Mouse (Mus musculus) left cerebral cortex, postnatal 25 days (tissue): ENCODE measurements at regions not wholly inside any gene's neighbourhood (a gene's known extent, or its start where the extent isn't known, plus 50 kb on each side); places are given as distances from the start of the nearest gene placed in this dataset.

Experiments
- DNase-seq, 2 experiments: peaks; one replicate each; pipeline ENCODE4 v3.0.0; 2022; ENCODE audit warnings: low spot score in 2 of 2, mixed read lengths in 1 of 2
- intact Hi-C: fragments of 180-260 bp; cut with DNase I; formaldehyde crosslinking; loops from one replicate; pipeline ENCODE4 v1.15.1; 2025

DNA sequence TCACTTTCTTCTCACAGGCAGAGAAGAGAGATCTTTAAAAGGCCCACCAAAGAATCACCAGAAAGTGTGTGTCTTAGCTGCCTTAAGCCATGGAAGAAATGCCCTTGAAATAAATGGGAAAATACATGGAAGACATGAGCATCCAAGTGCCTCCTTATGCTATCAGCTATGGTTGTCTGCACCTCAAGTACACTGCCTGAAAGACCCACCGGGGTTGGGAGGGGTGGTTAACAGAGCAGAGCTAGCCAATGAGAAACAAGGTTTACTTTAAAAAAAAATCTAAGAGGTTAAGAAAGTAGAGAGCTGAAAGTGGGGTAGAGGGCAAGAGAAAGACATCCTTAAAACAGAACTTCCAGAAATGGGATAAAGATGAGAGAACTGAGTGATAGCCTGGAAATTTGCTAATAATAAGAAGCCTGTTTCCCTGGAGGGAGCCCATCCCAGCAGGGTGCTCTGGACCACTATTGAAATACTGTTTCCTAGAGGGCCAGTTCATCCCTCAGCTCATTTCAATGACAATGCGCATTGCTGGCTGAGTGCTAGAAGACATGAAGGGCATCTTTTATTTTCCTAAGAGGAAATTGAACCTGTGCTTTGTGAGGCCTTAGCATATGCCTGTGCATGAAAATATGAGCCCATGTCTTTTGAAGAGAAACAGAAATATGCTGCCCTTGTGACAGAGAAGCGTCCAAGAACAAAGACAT is 262.9 kb upstream of the Nt5e start:
- DNase-seq: no peak
- intact Hi-C loops: no loop called here

DNA sequence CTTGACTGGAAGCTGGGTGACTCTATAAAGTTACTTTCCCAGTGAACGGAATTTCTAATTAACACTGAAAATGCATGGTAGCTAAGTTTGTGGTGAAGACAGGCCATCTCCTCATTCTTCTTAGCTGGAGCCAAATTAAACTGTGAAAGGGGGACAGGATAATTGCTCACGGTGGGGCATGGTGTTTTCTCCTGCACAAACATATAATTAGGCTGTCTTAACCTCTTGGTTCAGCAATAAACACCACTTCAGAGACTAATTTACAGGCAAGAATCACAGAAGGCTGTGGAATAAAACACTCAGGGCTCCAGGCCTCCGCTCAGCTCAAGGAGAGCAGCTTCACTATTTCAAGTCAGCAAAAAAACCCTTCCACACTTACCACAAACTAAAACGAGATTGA is 261.9 kb upstream of the Nt5e start:
- intact Hi-C loops: no loop called here

DNA sequence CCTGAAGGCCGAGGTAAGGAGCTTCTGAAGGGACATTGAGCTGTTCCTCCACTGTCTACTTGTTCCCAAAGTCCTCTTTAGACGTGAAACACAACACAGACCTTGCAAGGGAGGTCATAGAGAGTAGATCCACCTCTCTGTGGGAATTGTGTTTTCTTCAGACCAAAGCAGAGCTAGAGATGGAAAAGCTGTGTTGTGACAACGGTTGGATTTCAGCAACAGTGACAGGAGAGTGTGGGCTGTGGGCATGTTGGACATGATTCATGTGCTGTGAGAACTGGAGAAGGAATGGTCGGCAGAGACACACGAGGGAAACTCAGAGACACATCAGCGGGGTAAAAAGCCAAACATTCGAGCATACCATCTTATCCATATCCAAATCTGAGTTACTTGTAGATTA is 261.2 kb upstream of the Nt5e start:
- intact Hi-C loops: no loop called here
- no peak for DNase-seq

More for the DNA sequence above, 261.9 kb upstream of the Nt5e start:
- DNase-seq: no peak

DNA sequence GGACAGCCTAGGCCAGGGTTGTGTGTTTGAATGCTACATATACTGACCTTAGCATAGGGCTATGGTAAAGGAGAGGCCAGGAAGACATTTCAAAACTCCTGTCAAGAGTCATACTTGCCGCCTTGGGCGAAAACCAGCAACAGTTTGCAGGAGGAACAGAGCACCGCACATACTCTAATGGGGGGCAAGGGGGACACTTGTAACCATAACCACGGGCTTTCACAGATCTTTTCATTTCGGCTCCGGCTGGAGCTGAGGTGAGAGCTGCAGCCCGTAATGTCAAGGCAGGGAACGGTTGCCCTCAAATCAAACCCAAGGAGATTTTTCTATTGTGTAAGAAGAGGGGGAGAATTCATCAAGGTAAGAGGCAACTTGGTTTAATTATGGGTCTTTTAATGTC is 258.7 kb upstream of the Nt5e start:
- intact Hi-C loops: no loop called here
- DNase-seq: no peak

DNA sequence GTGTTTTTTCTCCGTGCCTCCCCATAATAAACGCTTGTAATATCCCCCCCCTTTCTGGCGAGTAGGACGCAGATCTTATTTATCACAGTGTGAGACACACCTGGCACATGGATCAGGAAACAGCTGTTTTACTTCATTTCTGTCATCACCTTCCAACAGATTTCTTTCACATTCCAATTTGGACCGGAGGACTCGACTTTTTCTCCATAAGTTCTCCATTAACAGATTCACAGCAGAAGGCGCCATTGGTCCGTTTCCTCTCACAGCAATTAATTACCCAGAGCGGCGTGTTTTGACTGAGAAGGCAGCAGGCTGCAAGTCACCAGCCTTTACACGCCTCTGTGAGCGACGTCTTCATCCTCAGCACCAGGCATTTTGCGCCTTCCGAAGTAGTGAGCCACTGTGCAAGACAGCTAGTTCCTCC is 258.1 kb upstream of the Nt5e start:
- intact Hi-C loops: no loop called here
- DNase-seq: no peak

DNA sequence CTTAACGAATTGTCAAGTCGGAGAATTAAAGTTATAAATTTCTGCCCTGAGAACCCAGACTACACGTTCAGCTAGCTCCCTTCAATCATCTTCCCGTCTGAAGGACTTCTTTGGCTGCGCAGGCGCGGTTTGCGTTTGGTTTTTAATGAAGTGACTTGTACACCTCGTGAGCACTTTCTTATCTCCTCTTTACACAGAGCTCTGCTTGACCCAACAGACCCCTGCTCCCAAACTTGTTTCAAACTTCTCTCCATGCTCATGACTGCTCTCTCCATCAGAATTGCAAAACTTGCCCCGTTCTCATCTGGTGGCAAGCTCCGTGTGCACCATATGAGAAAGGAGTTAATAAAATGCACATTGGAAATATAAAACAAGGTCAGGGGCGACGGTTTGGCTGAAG is 257.2 kb upstream of the Nt5e start:
- DNase-seq: no peak
- intact Hi-C loops: loop anchor here (5.0 kb wide), 1 partner anchor 363 kb away; no protein-coding TSS in a partner anchor

DNA sequence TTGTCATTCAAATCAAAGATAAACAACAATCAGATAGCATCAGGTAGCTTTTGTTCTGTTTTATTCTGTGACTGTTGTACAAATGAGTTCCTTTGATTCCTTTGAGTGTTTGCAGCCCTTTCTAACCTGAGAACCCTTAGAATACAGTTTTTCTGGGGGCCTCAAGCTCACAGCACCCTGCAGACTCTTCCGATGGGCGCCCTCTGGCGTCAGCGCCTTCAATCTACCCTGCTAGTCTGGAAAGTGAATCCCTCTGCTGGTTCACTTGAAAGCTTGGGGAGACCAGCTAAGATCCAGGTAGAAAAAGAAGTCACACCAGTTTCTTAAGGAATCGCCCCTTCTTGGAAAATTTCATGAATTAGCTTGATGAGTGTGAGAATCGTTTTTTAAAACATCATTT is 253.8 kb upstream of the Nt5e start:
- peak; percentile 56 to 62 for DNase-seq
- intact Hi-C loops: loop anchor here (5.0 kb wide), 1 partner anchor 366 kb away; no protein-coding TSS in a partner anchor

DNA sequence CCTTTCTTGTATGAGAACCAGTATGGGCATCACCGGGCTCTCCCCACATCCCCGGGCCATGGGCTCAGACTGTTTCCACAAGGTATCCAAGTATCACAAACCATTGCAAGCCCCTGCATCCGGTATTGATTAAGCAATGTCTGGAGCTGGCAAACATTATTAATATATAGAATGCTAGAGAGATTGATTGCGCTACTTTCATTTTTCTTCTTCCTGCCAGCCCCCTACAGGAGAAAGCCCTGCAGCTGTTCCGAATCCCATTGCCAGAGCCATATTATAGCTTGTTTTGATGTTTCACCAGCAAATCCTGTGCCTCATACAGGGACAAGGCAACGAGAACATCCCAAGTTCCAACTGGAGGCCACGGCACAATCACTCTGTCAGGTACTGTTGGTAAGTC is 253.4 kb upstream of the Nt5e start:
- intact Hi-C loops: loop anchor here (5.0 kb wide), 1 partner anchor 366 kb away; no protein-coding TSS in a partner anchor
- DNase-seq: no peak

DNA sequence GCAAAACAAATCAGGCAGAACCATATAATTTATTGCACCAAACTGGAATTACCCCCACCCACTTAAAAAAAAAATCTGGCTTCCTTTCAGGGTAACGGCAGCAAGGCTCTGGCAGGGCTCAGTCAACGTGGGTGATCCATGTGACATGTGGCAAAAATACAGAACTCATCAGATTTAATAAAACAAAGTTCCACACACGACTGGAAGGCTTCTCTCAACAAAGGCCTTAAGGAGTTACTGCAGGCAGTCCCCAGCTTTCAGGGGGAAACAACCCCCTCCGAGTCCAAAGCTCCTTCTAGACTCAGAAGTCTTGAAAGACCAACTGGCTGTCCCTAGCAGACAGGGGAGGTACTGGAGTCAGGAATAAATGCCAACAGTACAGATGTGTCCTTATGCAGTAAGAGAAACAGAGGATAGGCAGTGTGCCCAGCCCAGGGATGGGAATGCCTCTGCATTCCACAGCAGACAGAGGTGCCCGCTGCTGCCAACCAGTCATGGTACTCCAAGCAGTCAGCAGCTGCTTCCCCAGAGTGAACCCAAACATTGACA is 244.0 kb upstream of the Nt5e start:
- intact Hi-C loops: no loop called here
- no peak for DNase-seq

DNA sequence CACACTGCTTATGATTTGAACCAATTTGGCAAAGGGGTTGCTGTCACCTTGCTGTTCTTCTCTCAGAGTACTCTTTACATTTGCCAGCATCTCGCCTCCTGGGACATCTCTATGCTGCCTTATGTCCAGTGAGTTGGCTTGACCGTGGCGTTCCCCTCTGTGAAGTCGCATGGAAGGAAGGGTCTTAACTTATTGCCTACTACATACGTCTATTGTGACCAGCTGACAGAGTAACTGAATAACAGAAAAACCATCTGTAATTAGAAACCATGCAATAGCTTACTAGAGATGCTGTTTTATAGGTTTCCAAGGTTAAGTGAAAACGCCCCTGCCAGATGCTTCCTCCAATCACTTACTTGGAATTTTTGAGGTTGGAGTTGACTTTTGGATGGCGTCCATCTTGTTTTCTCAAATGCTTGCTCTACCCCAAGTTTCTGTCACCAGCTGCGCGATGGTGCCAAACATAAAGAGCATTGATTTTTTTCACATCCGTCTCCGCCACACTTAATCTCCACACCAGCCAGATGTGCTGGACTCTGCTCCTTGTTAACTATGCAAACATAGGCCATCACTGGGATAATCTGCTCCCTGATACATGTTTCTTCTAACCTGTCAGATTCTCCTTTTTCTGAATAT is 241.7 kb upstream of the Nt5e start:
- intact Hi-C loops: no loop called here
- no peak for DNase-seq

DNA sequence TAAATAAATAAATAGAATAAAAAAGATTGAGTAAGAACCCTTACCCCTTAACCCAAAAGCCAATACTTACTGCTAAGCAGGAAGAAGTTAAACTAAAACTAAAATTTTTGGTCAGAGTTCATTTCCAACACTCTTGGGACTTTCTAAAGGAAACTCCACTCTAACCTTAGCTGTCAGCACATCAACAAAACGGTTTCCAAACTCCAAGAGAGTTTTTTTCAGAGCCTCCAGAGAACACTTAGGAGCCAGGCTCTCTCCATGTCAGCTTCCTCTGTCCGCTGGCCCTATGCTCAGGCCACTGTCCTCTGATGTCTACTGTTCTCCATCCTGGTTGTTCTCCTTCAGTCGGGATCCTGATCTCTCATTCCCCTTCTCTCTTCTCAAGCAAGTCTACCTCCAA is 241.1 kb upstream of the Nt5e start:
- intact Hi-C loops: no loop called here

DNA sequence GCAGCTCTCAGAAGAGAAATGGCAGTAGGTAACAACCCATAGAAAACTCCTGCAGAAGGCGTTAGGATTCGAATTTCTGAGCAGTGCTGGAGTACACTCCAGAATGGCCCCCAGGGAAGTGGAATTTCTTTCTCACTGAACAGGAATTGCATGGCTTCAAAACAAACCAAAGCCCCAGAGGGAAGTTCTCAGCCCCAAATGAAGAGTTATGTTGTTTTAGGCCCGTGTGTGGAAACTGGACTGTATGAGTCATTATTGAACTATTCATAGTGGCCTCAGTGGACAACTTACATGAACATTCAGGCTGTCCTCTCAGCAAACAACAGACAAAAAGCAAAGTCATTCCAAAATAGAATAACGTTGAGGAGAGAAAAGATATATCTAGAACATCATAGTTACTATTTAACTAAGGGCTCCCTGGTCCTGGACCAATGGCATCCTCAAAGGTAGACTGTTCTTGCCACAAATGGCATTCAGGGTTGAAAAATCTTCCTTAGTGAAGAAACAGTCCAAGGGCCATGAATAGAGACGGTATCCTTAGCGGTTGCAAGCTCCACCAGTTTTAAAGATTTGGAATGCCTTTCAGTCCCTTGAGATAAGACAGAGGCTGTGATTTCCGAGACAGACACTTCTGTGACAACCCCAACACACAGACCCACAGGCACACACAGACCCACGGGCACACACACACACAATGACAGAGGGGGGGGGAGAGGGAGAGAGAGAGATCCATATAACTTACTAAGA is 235.0 kb upstream of the Nt5e start:
- DNase-seq: no peak
- intact Hi-C loops: no loop called here

More for the DNA sequence above, 241.1 kb upstream of the Nt5e start:
- no peak for DNase-seq

DNA sequence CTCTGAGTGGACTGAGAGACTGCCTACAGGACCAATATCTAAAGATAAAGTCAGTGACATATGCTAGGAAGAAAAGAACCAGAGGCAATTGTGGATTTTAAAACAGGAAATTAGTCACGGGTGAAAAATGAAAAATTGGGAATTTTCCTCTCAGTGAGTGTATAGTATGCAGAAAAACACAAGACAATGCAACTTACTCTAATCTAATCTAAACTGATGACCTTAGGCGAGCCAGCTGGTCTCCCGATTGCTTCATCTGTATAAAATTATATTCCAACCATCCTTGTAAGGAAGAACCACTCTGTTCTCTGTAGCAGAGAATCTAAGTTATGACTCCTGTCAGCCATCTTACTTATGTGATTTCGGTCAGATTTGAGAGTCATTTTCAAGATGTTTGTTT is 234.4 kb upstream of the Nt5e start:
- intact Hi-C loops: no loop called here
- no peak for DNase-seq

DNA sequence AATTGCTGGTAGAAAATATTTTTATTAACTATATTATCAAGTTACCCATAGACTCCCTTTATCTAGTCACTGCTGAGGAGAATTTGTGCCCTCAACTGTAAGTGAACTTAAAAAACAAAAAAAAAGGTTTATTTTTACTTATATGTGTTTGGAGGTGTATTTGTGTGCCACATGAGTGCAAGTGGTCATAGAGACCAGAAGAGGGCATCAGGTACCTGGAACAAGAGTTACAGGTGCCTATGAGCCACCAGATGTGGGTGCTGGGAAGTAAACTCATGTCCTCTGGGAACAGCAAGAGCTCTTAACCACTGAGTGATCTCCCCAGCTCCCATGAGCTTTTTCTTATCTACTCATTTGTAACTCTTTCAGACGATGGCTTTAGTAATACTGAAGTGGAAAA is 213.9 kb upstream of the Nt5e start:
- DNase-seq: no peak
- intact Hi-C loops: no loop called here

DNA sequence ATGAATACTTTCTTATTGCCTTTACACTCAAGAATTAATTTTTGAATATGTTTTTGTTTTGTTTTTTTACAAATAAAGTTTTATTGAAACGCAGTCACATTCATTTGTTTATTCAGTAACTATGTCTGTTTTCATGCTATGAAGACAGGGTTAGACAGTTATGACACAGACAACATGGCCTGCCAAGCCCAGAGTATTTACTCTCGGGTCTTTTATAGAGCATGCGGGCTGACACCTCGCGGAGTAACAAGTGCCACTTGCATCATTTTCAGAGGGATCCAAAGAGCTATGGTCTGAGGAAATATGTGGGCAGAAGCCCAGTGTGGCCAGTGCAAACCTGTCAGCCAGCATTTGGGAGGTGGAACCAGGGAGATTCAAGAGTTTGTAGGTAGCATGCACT is 206.5 kb upstream of the Nt5e start:
- intact Hi-C loops: no loop called here
- DNase-seq: no peak

DNA sequence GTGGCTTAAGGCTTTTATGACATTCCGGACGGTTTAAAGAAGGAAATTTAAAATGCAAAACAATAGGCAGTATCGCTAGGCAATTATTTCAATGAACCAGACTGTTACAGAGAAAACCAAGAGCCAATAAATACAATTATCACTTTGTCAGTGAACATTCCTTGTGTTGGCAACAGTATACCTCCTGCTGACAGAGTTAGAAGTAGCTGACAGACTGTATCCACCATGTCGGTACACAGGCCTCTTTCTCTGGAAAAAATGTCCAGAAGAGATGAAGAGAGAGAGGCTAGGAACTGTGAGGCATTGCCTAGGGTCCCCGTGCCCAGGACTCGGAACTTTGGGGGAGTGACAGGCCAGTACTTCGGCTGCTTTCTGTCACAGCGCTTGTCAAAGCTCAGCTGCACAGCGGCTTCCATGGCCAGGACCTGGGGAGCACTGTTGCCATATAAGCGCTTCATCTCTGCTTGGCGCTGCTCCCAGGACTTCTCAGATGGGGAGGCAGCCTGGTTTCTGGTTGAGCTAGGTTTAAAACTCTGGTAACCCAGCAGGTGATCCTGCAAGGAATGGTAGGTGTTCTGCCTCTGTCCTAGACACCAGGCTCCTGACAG is 205.9 kb upstream of the Nt5e start:
- DNase-seq: no peak
- intact Hi-C loops: no loop called here

DNA sequence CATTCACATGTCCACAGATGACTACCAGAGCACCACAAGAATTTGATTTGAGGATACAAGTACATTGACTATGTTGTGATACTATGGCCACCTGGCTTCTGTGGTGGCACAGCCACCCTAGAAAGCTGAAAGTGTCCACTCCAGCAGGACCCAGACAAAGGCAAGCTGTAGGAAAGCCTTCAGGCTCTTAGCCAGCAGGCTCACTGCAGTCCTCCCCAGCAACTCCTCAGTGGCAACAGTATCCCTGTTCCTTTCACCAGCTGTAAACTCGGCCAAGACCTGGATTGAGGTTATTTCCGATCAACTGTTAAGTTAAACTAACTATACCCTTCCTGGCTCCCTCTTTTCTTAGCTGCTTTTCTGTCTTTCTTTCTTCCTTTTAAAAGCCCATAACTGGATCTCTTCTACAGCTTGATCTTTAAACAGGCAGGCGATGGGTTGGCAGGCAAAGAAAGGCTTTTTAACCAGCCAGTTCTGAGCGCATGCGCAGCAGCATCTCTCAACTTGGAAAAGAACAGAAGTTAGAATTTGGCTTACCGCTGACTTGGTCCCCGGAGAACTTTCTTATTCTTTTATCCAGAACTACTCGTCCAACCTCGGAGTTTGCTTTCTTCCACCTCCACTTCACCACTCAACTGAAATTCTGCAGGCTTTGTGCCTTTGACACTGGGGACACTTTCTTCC is 202.5 kb upstream of the Nt5e start:
- peak; percentile 36 to 41 for DNase-seq
- intact Hi-C loops: no loop called here

DNA sequence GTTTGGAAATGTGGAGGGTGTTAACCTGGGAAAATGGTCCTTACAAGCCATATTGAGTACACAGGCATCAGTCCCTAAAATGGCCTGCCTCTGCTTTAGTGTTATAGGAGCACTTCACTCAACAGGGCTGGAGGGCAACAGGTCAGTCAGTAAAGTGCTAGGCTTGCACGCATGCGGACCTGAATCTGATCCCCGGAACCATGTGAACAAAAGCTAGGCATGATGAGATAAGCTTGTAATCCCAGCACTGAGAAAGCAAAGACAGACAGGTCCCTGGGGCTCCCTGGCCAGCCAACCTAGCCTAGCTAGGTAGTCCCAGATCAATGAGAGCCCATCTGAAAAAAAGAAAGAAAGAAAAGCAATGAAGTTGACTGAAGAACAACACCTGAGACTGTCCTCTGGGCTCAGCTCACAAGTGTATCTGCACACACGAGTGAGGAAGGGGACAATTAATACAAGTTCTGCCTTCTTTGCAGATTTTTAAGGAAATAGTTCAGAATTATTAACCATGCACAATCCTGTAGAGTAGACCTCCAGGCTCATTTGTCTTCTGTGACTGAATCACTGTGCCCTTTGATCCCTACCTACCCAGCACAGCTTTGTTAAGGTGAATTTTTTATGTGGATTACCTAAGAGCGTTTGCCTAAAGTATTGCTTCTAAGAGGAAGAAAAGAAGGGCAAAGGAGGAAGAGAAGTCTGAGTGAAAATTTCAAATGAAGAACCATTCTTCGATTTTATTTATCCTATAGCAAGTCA is 163.8 kb upstream of the Nt5e start:
- DNase-seq: no peak
- intact Hi-C loops: no loop called here
